Mouse (Mus musculus): ENCODE measurements at regions not wholly inside any gene's neighbourhood (a gene's known extent, or its start where the extent isn't known, plus 50 kb on each side); places are given as distances from the start of the nearest gene placed in this dataset.

- DNase-seq (ENCODE audit: low spot score in 2 of 2) = no peak
Measured at GRCm38 (mm10) chr5:118380052-118380421, 135.0 kb downstream of the 2410131K14Rik start.

DNA sequence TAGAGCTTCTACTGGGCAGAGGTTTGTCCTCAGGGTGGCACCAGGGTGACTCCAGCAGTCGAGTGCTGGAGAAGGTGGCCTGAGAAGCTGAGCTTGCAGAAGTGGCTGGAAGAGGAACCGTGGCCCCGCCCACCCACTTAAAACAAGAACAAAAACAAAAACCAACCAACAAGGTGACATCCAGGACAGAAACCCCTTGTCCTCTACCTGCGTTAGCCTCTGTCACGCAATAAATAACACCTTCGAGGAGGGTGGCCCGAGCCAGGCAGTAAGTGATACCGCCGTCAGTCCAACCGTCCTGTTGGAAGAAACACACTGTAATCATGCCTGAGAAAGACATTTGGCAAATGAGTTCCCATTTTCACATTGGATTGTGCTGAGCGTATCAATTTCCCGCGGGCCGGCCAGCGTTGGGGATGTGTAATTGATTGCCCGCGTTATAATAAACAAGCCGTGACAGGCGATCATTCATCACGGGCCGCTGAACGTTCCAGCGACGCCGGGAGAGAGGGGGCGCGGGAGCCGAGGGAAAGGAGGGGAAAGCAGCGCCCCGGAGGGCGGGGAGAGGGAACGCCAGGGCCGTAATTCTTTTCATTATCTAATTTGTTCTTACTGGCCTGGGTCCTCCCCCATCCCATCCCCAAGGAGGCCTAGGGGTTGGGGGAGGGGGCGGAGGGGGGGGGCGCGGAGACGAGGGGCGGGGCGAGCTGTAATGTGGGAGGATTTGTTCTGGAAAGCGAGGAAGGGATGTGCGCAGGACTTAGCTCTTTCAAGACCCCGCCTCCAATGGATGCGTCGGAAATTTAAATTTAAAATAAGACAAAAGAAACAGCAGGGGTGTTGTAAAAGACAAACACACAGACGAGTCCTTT lies 135.6 kb downstream of the 2410131K14Rik start:
- peak; percentile 35 to 49 for DNase-seq (ENCODE audit: low spot score in 2 of 2)

DNA sequence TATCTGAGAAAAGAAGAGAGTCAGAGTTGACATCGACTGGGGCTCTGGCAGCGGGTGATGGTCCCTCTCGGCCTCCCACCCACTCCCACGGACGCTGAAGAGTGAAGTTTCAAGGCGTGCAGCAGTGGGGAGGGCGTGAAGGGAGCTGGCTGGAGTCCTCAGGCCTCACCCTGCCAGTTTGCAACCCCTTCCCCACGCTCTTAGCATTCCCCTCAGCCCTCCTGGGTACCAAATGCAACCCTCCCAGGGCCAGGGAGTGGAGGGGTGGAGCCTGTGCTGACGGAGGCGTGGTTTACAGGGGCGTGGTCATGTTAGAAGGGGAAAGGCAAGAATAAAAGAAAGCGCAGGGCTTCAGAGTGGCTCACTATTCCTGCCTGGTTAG lies 136.3 kb downstream of the 2410131K14Rik start:
- DNase-seq (ENCODE audit: low spot score in 2 of 2) = peak; percentile 67 to 71

DNA sequence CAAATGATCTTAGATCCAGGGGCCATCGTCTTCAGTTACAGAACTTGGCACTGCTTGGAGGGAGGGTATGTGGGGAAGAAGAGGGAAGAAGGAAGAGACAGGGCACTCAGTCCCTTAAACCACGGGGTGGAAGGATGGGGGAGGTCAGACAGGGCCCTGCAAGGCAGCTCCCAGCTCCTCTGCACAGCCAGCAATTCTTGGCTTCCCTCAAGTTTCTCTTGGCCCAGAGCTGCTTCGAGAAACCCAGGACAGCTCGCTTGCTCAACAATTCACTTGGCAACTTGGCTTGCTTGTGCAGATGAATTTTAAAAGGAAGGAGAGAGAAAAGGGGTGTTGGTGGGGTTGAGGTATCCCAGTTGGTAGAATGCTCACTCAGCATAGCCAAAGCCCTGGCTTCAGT lies 141.1 kb downstream of the 2410131K14Rik start:
- peak; percentile 31 to 55 for DNase-seq (ENCODE audit: low spot score in 2 of 2)

DNA sequence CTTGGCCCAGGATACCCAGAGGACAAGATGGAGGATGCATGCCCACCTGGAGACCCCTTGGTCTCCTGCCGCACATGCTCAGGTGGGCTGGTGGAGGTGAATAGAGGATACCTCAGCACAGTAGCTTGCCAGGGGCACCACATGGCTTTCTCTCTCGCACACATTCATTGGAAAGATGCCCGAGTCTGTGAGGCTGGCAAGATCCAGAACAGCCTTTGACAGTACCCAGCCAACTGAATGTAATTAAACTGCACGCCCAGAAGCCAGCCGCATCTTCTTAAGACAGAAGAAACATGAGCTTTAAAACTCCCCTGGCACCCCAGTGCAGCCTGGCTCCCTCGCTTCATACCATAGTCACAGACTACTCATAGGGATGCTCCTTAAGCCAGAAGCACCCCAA lies 143.4 kb downstream of the 2410131K14Rik start:
- DNase-seq (ENCODE audit: low spot score in 2 of 2) = no peak

- DNase-seq (ENCODE audit: low spot score in 2 of 2) = no peak
Measured at GRCm38 (mm10) chr5:118390691-118391373, 145.8 kb downstream of the 2410131K14Rik start.

DNA sequence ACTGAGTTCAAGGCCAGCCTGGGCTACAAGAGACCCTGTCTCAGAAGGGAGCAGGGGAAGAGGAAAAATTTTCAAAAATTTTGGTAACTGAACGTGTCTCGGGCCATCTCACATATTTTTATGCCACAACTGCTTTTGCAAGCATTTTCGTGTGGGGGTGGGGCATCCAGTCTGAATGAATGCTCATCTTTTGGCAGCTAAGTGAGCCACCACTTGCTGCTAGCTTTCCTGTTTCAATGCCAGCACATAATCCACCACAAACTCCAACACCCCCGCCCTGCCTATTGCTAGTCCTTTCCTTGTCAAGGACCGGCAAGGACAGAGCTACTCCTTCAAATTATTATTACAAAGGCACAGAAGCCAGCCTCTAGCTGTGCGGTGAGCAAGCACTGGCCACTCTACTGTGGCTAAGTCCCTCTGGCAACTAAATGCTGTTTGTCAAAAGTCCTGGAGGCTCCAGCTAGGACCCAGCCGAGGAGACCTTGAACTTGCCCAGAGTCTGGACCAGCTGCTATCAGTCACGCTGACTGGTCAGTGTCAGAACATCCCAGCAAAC lies 148.0 kb downstream of the 2410131K14Rik start:
- no peak for DNase-seq (ENCODE audit: low spot score in 2 of 2)

DNA sequence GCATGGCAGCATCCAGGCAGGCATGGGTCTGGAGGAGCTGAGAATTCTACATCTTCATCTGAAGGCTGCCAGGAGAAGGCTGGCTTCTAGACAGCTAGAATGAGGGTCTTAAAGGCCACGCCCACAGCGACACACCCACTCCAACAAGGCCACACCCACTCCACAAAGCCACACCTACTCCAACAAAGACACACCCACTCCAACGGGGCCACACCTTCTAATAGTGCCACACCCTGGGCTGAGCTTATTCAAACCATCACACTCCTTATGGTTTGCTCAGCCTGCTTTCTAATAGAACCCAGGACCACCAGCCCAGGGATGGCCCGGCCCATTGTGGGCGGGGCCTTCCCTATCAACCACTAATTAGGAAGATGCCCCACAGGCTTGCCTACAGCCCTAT lies 149.0 kb downstream of the 2410131K14Rik start:
- no peak for DNase-seq (ENCODE audit: low spot score in 2 of 2)

- no peak for DNase-seq (ENCODE audit: low spot score in 2 of 2)
Measured at GRCm38 (mm10) chr5:118396004-118396725, 151.1 kb downstream of the 2410131K14Rik start.

DNA sequence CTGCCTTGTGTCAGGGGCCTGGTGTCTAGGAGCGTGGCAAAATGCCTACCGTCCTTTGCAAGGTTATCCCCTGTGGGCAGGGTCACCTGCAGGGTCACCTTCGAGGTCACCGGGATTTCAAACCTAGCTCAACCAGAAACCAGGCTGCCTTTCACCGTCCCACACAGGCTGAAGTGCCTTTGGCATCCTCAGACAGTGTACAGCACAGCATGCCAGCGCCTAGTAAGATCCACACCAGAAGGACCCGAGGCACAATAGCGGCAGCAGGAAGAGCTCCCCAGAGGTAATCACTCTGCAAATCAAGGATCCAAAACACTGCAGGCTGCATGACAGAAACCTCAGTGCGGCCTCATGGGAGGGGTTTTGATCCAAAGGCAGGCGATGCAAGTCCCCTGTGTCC lies 155.9 kb downstream of the 2410131K14Rik start:
- no peak for DNase-seq (ENCODE audit: low spot score in 2 of 2)

DNA sequence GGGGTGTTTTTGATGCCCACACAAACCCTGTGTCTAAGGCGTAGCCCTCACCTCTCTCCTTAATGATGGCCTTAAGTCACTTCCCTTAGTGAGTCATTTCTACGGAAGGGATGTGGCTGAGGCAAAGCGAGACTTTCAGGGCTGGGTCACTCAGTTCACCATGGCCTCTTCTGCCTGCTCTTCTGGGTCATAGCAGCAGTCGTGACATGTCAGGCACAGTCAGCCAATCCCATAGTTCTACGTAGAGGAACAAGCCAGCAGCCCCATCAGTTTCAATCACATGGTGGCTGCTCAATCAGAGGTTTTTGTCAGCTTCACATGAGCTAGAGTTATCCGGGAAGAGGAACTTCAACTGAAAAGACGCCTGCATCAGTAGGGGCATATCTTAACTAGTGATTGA lies 156.1 kb upstream of the Med13l start:
- no peak for DNase-seq (ENCODE audit: low spot score in 2 of 2)

- no peak for DNase-seq (ENCODE audit: low spot score in 2 of 2)
Measured at GRCm38 (mm10) chr5:118405421-118405820, 155.1 kb upstream of the Med13l start.

- no peak for DNase-seq (ENCODE audit: low spot score in 2 of 2)
Measured at GRCm38 (mm10) chr5:118407451-118407850, 153.0 kb upstream of the Med13l start.

GRCm38 (mm10) chr5:118407973-118408372 lies 152.5 kb upstream of the Med13l start:
- DNase-seq (ENCODE audit: low spot score in 2 of 2) = no peak

- no peak for DNase-seq (ENCODE audit: low spot score in 2 of 2)
Measured at GRCm38 (mm10) chr5:118408826-118409225, 151.7 kb upstream of the Med13l start.

GRCm38 (mm10) chr5:118413428-118414282 lies 146.8 kb upstream of the Med13l start:
- peak; percentile 75 to 77 for DNase-seq (ENCODE audit: low spot score in 2 of 2)

GRCm38 (mm10) chr5:118419344-118420037 lies 141.0 kb upstream of the Med13l start:
- no peak for DNase-seq (ENCODE audit: low spot score in 2 of 2)

- DNase-seq (ENCODE audit: low spot score in 2 of 2) = no peak
Measured at GRCm38 (mm10) chr5:118421884-118422821, 138.3 kb upstream of the Med13l start.

DNA sequence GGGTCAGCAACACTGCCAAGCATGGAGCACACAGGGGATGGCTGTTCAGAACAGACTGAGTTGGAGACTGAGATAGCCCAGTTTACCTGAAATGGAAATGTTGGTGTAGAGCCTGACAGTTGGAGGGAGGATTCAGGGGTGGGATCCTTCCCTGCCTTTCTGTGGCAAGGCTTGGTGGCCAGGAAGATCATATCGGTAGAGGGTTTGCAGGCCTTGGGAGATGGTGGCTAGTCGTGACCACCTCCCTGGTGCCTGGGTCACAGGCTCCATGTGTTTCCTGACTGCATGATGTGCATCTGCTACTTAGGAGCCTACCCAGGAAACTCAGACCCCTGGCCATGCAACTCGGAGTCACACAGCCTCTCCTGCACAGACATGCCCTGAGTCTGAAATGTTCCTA lies 136.3 kb upstream of the Med13l start:
- DNase-seq (ENCODE audit: low spot score in 2 of 2) = no peak

All from gastrocnemius, adult 8-10 months (tissue).